Mouse (Mus musculus) spleen, adult 2 months (tissue): ENCODE measurements around the gene Zfp113.

ENCODE experiments used
- CTCF ChIP-seq: fragments of 200-500 bp; IDR thresholded peaks from 2 replicates; pipeline ENCODE4 v1.5.1; 2011; ENCODE audit warnings: mild to moderate bottlenecking, inconsistent platforms; ENCODE audit not compliant: insufficient read depth, insufficient read length, insufficient replicate concordance; ENCODE audit errors: extremely low read depth
- POLR2A ChIP-seq: fragments of 200-500 bp; IDR thresholded peaks from 2 replicates; pipeline ENCODE4 v1.6.1; 2011; ENCODE audit warnings: low read depth, low read length, inconsistent platforms

GRCm38 (mm10) chr5:138163610-138164009 is 8.1 kb upstream of the Zfp113 start:
- TF ChIP-seq POLR2A (no peak), CTCF (no peak)
